Mouse (Mus musculus) cerebellum, adult 11-12 months (tissue): ENCODE results near the gene Eif4e.
A peak's percentile ranks its signal among the peaks of the same experiment; 100 is the strongest.
"Not testable (repeated sequence)": the region's sequence is repeated elsewhere in the genome, so short reads cannot be mapped to it uniquely, and the experiment has no call there.

ENCODE experiments used
- DNase-seq: peaks from one replicate; pipeline ENCODE4 v3.0.0; 2022

Eif4e gene

GRCm38 (mm10) chr3:138519218-138519617, 6.8 kb upstream of the Eif4e start:
- no peak for DNase-seq

DNA sequence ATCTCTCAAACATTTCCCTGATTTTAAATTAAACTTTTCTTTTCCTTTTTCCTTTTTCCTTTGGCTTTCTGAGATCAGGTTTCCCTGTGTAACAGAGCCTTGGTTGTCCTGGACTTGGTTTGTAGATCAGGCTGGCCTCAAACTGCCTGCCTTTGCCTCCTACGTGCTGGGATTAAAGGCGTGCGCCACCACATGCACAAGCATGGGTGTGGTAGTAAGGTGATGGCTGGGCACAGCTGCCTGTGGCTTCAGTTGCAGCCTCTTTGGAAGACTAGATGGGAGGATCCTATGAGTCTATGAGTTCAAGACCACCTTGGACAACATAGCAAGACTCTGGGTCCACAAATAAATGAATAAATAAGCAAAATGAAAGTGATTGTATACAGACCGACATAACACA, 2.0 kb upstream of the Eif4e start:
- no peak for DNase-seq

DNA sequence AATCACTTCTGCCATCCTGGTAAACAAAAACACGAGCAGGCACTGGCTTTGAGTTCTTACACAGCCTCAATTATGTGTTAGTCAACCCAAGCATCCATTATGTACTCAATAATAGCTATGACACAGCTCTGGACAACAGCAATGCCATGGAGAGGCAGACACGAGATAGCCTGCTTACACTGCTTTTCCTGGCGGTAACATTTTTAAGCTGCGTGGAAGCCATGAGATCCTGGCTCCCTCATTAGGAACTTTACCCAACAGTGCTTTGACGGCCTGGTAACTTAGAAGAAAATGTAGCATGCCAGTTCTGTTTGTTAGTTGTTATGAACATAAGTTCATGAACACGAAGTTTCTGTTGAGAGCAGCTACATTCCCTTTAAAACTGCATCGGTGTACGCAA, 485 bp upstream of the Eif4e start:
- DNase-seq = no peak

DNA sequence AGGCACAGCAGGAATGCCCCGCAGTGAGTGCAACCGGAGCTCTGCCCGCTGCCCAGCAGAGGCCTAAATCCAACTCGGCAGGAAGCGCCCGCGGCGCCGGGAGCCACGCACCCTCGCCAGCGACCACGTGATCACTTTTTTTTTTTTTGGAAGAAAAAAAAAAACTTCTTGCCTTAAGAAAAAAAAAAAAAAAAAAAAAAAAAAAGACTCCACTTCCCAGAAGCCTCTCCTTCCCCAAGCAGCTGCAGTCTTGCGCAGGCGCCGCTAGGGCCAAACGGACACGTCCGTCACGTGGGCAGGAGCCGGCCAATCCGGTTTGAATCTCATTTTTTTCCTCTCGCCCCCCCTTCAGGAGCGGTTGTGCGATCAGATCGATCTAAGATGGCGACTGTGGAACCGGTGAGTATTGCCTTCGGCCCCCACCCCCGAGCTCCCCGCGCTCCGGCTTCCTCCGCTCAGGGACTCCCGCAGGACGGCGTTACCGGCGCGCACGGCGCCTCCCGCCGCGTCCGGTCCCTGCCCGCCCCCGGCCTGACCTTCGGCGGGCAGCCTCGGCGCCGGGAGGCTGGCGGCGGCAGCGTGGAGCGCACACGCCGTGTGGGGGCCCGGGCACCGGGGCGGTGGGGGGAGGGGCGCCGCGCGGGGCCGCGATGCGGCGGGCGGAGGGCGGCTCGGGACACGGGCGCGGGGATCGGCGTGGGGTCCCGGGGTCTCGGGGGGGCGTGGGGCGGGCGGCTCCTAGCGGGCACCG, 1.1 kb downstream of the Eif4e start:
- DNase-seq = peak; percentile 98

DNA sequence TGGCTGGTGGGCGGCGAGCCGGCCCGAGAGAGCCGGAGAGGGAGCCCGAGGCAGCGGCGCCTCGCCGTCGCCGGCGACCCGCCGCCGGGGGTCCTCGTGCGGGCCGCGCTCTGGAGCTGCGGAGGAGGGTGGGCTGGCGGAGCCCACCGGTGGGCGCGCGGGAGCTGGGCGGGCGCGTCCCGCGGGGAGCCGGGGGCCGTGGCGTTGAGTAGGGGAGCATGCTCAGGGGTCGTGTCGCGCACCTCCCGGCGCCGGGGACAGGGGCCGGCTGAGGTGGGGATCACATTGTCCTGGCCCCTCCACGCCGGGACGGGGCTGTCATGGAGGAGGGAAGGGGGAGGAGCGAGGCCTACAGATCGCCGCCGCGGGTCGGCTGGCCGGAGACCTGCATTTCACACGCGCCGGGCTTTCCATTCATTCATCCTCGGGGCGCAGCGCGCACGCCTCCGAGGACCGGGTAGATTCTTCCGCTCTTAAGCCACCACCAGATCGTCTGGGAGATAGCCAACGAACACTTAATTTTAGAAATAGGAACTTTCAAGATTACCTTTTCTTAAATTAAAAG, 1.8 kb downstream of the Eif4e start:
- peak; percentile 74 for DNase-seq

- no peak for DNase-seq
Measured at GRCm38 (mm10) chr3:138528265-138528664, 2.3 kb downstream of the Eif4e start.

DNA sequence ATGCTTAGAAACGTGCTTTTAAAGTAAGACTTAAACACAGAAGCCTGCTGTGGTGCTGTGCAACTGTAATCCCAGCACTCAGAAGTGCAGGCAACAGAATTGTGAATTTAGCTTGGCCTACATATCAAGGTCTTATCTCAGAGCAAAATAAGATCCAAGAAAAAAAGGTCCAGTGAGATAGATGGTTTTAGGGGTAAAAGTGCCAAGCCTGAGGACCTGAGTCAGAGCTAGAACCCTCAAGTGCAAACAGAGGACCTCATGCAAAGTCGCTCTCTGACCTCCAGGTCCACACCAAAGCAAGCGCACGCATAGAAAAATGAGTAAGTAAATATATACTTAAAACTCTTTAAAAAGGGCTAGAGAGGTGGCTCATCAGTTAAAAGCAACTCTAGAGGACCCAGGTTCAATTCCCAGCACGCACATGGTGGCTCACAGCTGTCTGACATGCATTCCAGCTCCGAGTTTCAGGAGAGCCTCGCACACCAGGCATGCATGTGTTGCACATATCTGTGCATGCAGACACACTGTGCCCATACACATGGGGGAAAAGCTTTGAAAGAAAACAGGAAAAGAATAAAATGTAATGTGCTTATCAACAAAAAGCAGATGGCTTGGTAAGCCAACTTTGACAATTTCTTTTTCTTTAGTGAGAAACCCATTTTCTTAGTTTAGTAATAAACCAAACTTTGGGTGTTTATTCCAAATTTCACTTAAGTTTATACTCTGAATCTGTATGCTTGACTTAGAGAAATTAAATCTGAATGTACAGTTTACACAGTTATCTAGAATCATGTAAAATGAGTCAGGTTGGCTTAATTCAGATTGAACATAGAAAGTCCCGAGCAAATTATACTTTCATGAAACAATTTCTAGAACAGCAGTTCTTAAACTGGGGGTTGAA, 4.8 kb downstream of the Eif4e start:
- no peak for DNase-seq

GRCm38 (mm10) chr3:138531479-138532181, 5.7 kb downstream of the Eif4e start:
- DNase-seq = no peak

DNA sequence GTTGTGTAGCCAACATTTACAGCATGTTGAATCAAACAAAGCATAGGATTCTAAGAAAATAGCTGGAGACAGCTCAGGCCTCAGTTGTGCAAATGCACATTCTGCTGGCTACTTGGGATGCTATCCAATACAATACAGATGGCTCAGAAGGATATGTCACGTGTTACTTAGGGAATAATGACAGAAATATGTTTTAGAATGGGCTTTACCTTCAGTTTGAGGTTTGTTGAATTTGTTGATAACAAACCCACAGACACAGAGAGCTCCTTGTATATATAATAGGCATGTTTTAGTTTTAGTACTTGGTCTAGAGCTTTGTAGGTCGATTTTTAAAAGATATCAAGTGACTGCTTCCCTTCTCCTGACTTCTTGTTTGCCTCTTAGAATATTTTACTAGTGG, 6.8 kb downstream of the Eif4e start:
- DNase-seq = no peak

GRCm38 (mm10) chr3:138536031-138536430, 10.1 kb downstream of the Eif4e start:
- DNase-seq = no peak

DNA sequence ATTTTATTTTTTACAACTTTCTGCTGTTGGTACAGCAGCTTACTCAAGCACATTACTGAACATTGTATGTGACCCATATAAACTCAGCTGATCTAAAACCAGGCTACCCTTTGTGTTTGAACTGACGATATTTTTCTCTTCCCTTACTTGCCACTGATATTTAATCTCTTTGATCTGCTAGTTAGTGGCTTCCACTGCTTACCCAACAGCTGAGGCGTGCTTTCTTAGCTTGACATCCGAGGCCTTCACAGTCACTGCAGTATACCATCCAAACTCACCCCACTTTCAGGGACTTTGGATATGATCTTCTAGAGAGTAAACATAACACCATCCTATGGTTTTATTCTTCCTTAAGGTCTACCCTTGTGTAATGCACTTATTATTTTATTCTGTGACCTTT, 16.6 kb downstream of the Eif4e start:
- no peak for DNase-seq

GRCm38 (mm10) chr3:138544117-138544516, 18.1 kb downstream of the Eif4e start:
- no peak for DNase-seq

GRCm38 (mm10) chr3:138546678-138547077, 20.7 kb downstream of the Eif4e start:
- DNase-seq = no peak

DNA sequence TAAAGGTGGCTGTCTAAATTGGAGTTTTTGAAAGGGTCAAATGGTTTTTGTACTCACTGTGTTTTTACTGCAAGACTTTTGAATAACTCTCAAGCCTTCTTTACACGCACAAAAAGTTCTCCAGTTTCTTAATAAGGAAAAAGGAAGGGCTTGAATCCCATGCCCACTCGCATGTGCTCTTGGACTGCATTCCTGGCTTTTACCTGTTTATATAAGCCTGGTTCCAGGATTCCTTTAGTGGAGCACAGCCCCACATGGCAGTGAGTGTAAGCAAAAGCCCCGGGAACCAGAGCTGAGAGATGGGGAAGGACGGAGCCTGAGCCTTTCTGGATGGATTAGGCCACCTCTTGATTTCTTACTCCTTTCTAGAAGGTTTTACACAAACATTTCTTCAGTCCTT, 23.1 kb downstream of the Eif4e start:
- DNase-seq = no peak

GRCm38 (mm10) chr3:138550336-138551123, 24.6 kb downstream of the Eif4e start:
- no peak for DNase-seq

DNA sequence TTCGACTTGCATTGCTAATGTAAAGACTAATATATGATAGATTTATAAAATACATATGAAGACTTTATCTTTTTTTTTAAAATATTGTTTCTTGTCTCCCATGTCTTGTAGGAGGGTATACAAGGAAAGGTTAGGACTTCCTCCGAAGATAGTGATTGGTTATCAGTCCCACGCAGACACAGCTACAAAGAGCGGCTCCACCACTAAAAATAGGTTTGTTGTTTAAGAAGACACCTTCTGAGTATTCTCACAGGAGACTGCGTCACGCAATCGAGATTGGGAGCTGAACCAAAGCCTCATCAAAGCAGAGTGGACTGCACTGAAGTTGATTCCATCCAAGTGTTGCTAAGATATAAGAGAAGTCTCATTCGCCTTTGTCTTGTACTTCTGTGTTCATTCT, 29.3 kb downstream of the Eif4e start:
- DNase-seq = not testable (repeated sequence)

- DNase-seq = no peak
Measured at GRCm38 (mm10) chr3:138558529-138558928, 32.5 kb downstream of the Eif4e start.

DNA sequence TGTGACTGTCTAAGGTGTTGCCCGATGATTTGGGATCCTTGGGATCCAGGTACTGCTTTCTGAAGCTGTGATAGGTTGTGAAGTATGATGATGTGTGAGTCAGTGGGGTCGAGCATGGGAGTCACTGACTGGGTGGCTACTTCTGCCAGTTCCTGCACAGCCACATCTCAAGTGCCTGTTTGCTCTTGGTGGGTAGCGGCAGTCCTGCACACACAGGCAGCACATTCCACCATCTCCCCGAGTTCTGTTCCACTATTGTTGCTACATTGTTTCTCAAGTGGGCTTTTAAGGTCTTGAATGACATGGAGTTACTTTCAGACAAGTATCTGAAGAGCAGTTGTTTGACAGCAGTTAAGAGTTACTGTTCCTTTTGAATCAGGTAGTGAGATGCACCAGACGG, 34.3 kb downstream of the Eif4e start:
- no peak for DNase-seq

- DNase-seq = no peak
Measured at GRCm38 (mm10) chr3:138560886-138561285, 34.9 kb downstream of the Eif4e start.

DNA sequence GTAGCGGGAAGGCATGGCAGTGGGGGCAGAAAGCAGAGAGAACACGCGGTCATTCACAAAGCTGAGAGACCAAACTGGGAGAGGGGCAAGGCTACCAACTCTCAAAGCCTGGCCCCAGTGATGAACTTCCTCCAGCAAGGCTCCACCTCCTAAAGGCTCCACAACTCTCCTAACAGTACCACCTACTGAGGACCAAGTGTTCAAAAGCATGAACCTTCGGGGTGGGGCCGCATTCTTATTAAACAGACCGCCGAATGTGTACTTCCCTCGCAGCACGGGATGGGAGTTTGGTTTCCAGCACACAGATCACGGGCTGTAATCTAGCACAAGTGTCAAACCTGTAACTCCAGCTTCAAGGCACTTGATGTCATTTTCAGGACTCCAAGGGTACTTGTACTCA, 52.9 kb downstream of the Eif4e start:
- no peak for DNase-seq

DNA sequence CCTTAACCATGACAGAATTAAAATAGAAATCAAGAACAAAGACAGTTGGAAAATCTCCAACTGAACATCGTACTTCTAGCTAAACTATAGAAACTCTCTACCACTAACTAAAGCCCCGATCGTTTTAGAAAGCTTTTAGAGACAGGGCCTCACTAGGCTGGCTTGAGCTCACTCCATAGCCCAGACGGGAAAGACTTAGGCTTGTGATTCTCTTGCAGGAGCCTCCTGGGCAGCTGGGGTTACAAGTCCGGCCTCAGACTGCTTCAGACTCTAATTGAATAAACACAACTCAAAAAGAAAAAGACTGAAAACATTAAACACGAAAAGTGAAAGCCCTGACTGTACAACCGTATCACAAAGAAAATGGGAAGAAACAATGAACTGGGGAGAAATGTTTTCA, 60.2 kb downstream of the Eif4e start:
- no peak for DNase-seq

- DNase-seq = no peak
Measured at GRCm38 (mm10) chr3:138587137-138587536, 61.2 kb downstream of the Eif4e start.
